ENCODE assay signal across 17 mouse cellular contexts in the genomic region with DNA sequence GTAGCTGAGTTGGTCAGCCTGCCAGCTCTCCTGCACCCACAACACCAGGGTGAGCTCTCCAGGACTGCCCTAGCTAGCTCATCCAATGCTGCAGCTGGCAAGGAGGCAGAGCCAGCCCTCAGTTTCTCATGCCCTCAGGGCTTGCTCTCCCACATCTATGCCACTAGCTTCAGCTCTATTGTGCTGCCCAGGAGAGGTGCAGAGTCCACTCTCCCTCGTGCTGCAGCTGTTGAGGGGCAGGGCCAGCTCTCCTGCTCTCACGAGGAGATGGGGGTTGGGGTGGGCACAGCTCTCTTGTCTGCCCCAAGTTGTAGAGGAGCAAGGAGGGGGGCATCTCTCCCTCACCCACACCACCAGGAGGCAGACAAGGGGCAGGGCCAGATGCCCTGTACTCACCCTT. TPM values are rescaled to one million over a fixed set of nuclear protein-coding genes. Genes with fewer than 3 reads are reported as not detected.
DNase-seq lines count a peak whose midpoint lies in the region; ATAC-seq lines count a peak whose summit lies in the region.
"Had no signal": no experiment of that assay in that cellular context is flagged by ENCODE, and none has a peak within 500 bp of the region (broad histone marks: within the 10 kb centered on the region; RNA-seq: fewer than 3 reads in every experiment).

No protein-coding gene starts in this region.

- H3K9ac ChIP-seq in intestine, embryonic 15.5 days: no peak overlapping the region
- H3K9ac ChIP-seq in kidney, embryonic 15.5 days: no peak overlapping the region
- peak overlapping the region; percentile 14; the same call in 1 of the 2 replicates for H3K9ac ChIP-seq in limb, embryonic 11.5 days (ENCODE audit: low read length)
- H3K9ac ChIP-seq in forebrain, embryonic 14.5 days (ENCODE audit: low read length): no peak overlapping the region
- H3K9ac ChIP-seq in forebrain, embryonic 13.5 days: no peak overlapping the region; the same call in 1 of the 2 replicates
- no peak overlapping the region for H3K9ac ChIP-seq in midbrain, embryonic 15.5 days
- H3K9ac ChIP-seq: limb, embryonic 15.5 days; liver, postnatal 0 days; midbrain, embryonic 12.5 days had no signal

- H3K4me3 ChIP-seq in intestine, embryonic 15.5 days (replicated peaks): no peak overlapping the region
- no peak overlapping the region for H3K4me3 ChIP-seq in kidney, embryonic 15.5 days (replicated peaks)
- no peak overlapping the region for H3K4me3 ChIP-seq in limb, embryonic 11.5 days (ENCODE audit: low read depth, low read length)
- no peak overlapping the region for H3K4me3 ChIP-seq in forebrain, embryonic 14.5 days (ENCODE audit: low read depth, low read length)
- H3K4me3 ChIP-seq in forebrain, embryonic 13.5 days: no peak overlapping the region
- no peak overlapping the region for H3K4me3 ChIP-seq in midbrain, embryonic 15.5 days
- H3K4me3 ChIP-seq: erythroblast, embryonic 14.5 days; limb, embryonic 15.5 days; midbrain, embryonic 12.5 days had no signal

- H3K27ac ChIP-seq in intestine, embryonic 15.5 days: no peak overlapping the region
- H3K27ac ChIP-seq in kidney, embryonic 15.5 days: peak overlapping the region; percentile 57; the same call in 1 of the 2 replicates
- no peak overlapping the region for H3K27ac ChIP-seq in limb, embryonic 11.5 days (replicated peaks; ENCODE audit: low read depth, low read length)
- no peak overlapping the region for H3K27ac ChIP-seq in forebrain, embryonic 14.5 days (ENCODE audit: low read depth, low read length)
- H3K27ac ChIP-seq in forebrain, embryonic 13.5 days: no peak overlapping the region
- no peak overlapping the region for H3K27ac ChIP-seq in midbrain, embryonic 15.5 days
- H3K27ac ChIP-seq: limb, embryonic 15.5 days; midbrain, embryonic 12.5 days had no signal

- no peaks in the 10 kb centered on the region for H3K9me3 ChIP-seq in intestine, embryonic 15.5 days
- H3K9me3 ChIP-seq in kidney, embryonic 15.5 days (replicated peaks): no peaks in the 10 kb centered on the region
- no peaks in the 10 kb centered on the region for H3K9me3 ChIP-seq in limb, embryonic 11.5 days (ENCODE audit: control insufficient read depth, low read length)
- no peaks in the 10 kb centered on the region for H3K9me3 ChIP-seq in forebrain, embryonic 14.5 days (replicated peaks; ENCODE audit: control insufficient read depth, low read length)
- no peaks in the 10 kb centered on the region for H3K9me3 ChIP-seq in forebrain, embryonic 13.5 days (replicated peaks)
- no peaks in the 10 kb centered on the region for H3K9me3 ChIP-seq in midbrain, embryonic 15.5 days
- H3K9me3 ChIP-seq: G1E; limb, embryonic 15.5 days; midbrain, embryonic 12.5 days had no signal

- 43% methylated on average over 2 of the region's 2 CpGs for WGBS in intestine, embryonic 15.5 days
- 34% methylated on average over 2 of the region's 2 CpGs for WGBS in kidney, embryonic 15.5 days
- WGBS in limb, embryonic 11.5 days: 26% methylated on average over 2 of the region's 2 CpGs
- 31% methylated on average over 2 of the region's 2 CpGs for WGBS in forebrain, embryonic 14.5 days
- 32% methylated on average over 2 of the region's 2 CpGs for WGBS in forebrain, embryonic 13.5 days
- WGBS in midbrain, embryonic 15.5 days: 44% methylated on average over 2 of the region's 2 CpGs

- H3K36me3 ChIP-seq in intestine, embryonic 15.5 days: no peaks in the 10 kb centered on the region
- no peaks in the 10 kb centered on the region for H3K36me3 ChIP-seq in kidney, embryonic 15.5 days
- H3K36me3 ChIP-seq in limb, embryonic 11.5 days (ENCODE audit: control insufficient read depth, insufficient read depth, low read length): no peaks in the 10 kb centered on the region
- no peaks in the 10 kb centered on the region for H3K36me3 ChIP-seq in forebrain, embryonic 14.5 days (ENCODE audit: control insufficient read depth, insufficient read depth, low read length)
- no peaks in the 10 kb centered on the region for H3K36me3 ChIP-seq in forebrain, embryonic 13.5 days (ENCODE audit: poor library complexity, severe bottlenecking)
- H3K36me3 ChIP-seq in midbrain, embryonic 15.5 days (replicated peaks): no peaks in the 10 kb centered on the region
- H3K36me3 ChIP-seq: G1E; limb, embryonic 15.5 days; midbrain, embryonic 12.5 days had no signal

- no peak overlapping the region for H3K4me2 ChIP-seq in intestine, embryonic 15.5 days (replicated peaks)
- H3K4me2 ChIP-seq in kidney, embryonic 15.5 days: no peak overlapping the region
- H3K4me2 ChIP-seq in limb, embryonic 11.5 days (ENCODE audit: low read depth, severe bottlenecking): no peak overlapping the region
- H3K4me2 ChIP-seq in forebrain, embryonic 14.5 days (ENCODE audit: low read length): no peak overlapping the region
- H3K4me2 ChIP-seq in forebrain, embryonic 13.5 days: no peak overlapping the region
- H3K4me2 ChIP-seq in midbrain, embryonic 15.5 days: no peak overlapping the region
- H3K4me2 ChIP-seq: limb, embryonic 15.5 days; midbrain, embryonic 12.5 days had no signal

- ATAC-seq in intestine, embryonic 15.5 days: peak; percentile 63
- peak; percentile 63 for ATAC-seq in kidney, embryonic 15.5 days (replicated peaks; ENCODE audit: low FRiP score)
- ATAC-seq in limb, embryonic 11.5 days (ENCODE audit: insufficient number of reproducible peaks, low FRiP score, low TSS enrichment, low read depth): no peak
- ATAC-seq in forebrain, embryonic 14.5 days: no peak
- no peak for ATAC-seq in forebrain, embryonic 13.5 days
- ATAC-seq in midbrain, embryonic 15.5 days (replicated peaks): no peak
- ATAC-seq: liver, postnatal 0 days had no signal

- peak; percentile 12 for DNase-seq in Muller cell, postnatal 12 days (ENCODE audit: inconsistent ontology term)
- no peak for DNase-seq in limb, embryonic 11.5 days (ENCODE audit: low spot score)
- no peak for DNase-seq in forebrain, embryonic 14.5 days (ENCODE audit: low spot score)
- no peak for DNase-seq in cerebellum, postnatal 25 days
- DNase-seq: adrenal gland, postnatal 14 days; cerebellum, adult 9-10 months; liver, postnatal 0 days; lung, postnatal 4 days; thymus, adult 2 months had no signal

- H3K27me3 ChIP-seq in intestine, embryonic 15.5 days (replicated peaks): no peaks in the 10 kb centered on the region
- H3K27me3 ChIP-seq in kidney, embryonic 15.5 days: no peaks in the 10 kb centered on the region
- H3K27me3 ChIP-seq in limb, embryonic 11.5 days (ENCODE audit: control insufficient read depth, insufficient read depth, low read length): no peaks in the 10 kb centered on the region
- no peaks in the 10 kb centered on the region for H3K27me3 ChIP-seq in forebrain, embryonic 14.5 days (replicated peaks; ENCODE audit: control insufficient read depth, insufficient read depth, low read length)
- H3K27me3 ChIP-seq in forebrain, embryonic 13.5 days: no peaks in the 10 kb centered on the region
- no peaks in the 10 kb centered on the region for H3K27me3 ChIP-seq in midbrain, embryonic 15.5 days (replicated peaks)
- H3K27me3 ChIP-seq: midbrain, embryonic 12.5 days had no signal

- H3K4me1 ChIP-seq in intestine, embryonic 15.5 days (replicated peaks): 0 out of 2 replicates have a peak, but pooled peaks cover 8% of the 10 kb centered on the region
- peaks cover 43% of the 10 kb centered on the region for H3K4me1 ChIP-seq in kidney, embryonic 15.5 days
- peaks cover 14% of the 10 kb centered on the region for H3K4me1 ChIP-seq in limb, embryonic 11.5 days (ENCODE audit: control insufficient read depth, insufficient read depth, low read length)
- H3K4me1 ChIP-seq in forebrain, embryonic 14.5 days (ENCODE audit: control insufficient read depth, insufficient read depth, low read length): no peaks in the 10 kb centered on the region
- H3K4me1 ChIP-seq in forebrain, embryonic 13.5 days: no peaks in the 10 kb centered on the region
- H3K4me1 ChIP-seq in midbrain, embryonic 15.5 days: no peaks in the 10 kb centered on the region

RNA-seq across cellular contexts. Expression of a gene that starts 10.9 kb away (rescaled TPM):
- polyA plus RNA-seq in intestine, embryonic 15.5 days (2015; fragmentation: Nextera tagmentation; extraction: Ambion mirVana): 324 and 329 TPM in 2 replicates
- 477 and 481 TPM in 2 replicates for polyA plus RNA-seq in kidney, embryonic 15.5 days (2015; fragmentation: Nextera tagmentation; extraction: Ambion mirVana)
- polyA plus RNA-seq in limb, embryonic 11.5 days (2014; fragmentation: Nextera tagmentation; extraction: Ambion mirVana): 525 and 533 TPM in 2 replicates
- 268 and 289 TPM in 2 replicates for polyA plus RNA-seq in forebrain, embryonic 14.5 days (2014; fragmentation: Nextera tagmentation; extraction: Ambion mirVana)
- polyA plus RNA-seq in forebrain, embryonic 13.5 days (2015; fragmentation: Nextera tagmentation; extraction: Ambion mirVana): 369 and 394 TPM in 2 replicates
- 353 and 354 TPM in 2 replicates for polyA plus RNA-seq in midbrain, embryonic 15.5 days (2015; fragmentation: Nextera tagmentation; extraction: Ambion mirVana)

Comparison
In these comparisons a context has a peak if more than half of its experiments do, and no peak if none do; other contexts are left out.
1. ATAC-seq: peak in intestine, embryonic 15.5 days (single experiment) and kidney, embryonic 15.5 days (single experiment); none in limb, embryonic 11.5 days (single experiment), forebrain, embryonic 14.5 days (single experiment), forebrain, embryonic 13.5 days (single experiment) and midbrain, embryonic 15.5 days (single experiment).